Mouse (Mus musculus): ENCODE measurements around the gene Rpl3. TPM values are rescaled to one million over a fixed set of nuclear protein-coding genes. Genes with fewer than 3 reads are reported as not detected.

The Rpl3 gene
- polyA plus RNA-seq, 1 experiment from 2014 or later, result 706 TPM

DNA sequence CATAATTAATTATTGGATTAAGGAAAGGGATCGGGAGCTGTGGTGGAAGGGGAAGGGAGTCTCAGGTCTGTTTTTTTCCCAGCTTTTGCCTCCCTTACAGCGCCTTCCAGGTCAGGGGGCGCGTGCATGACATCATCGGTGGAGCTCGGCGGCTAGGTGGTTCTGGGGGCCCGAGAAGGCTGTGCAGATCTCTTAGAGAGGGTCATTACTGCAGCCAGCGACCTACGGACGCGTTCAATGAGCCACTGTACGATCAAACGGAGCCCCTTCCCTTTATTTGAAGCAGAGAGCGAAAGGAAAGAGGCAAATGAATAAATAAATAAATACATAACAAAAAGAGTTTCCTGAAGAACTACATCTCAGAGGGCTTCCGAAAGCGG lies 937 bp downstream of the Rpl3 start:
- Histone ChIP-seq H3K36me3 (ENCODE audit: control insufficient read depth, insufficient read depth, low read length) (no peaks in the 10 kb centered on the region), H3K9ac (ENCODE audit: low read length) (peak overlapping the region; percentile 74), H3K9me3 (ENCODE audit: control insufficient read depth, low read length) (no peaks in the 10 kb centered on the region), H3K4me2 (replicated peaks; ENCODE audit: low read depth) (peak overlapping the region; percentile 90), H3K4me1 (replicated peaks; ENCODE audit: control insufficient read depth, insufficient read depth) (no peaks in the 10 kb centered on the region), H3K27ac (replicated peaks) (peak overlapping the region; percentile 73; the same call in 1 of the 2 replicates), H3K4me3 (ENCODE audit: low read depth, low read length) (peak overlapping the region; percentile 67), H3K27me3 (ENCODE audit: control insufficient read depth, insufficient read depth, low read length) (no peaks in the 10 kb centered on the region)
- TF ChIP-seq CTCF (IDR thresholded peaks at IDR 0.05; ENCODE audit: low read depth) (no peak), EP300 (optimal IDR thresholded peaks at IDR 0.05) (no peak)
- 2% methylated on average over 17 of the region's 17 CpGs for WGBS
- DNase-seq (ENCODE audit: low spot score) (peak; percentile 67), ATAC-seq (ENCODE audit: low FRiP score, low TSS enrichment) (0 out of 2 replicates have a peak, but pooled peaks have one; percentile 12)

DNA sequence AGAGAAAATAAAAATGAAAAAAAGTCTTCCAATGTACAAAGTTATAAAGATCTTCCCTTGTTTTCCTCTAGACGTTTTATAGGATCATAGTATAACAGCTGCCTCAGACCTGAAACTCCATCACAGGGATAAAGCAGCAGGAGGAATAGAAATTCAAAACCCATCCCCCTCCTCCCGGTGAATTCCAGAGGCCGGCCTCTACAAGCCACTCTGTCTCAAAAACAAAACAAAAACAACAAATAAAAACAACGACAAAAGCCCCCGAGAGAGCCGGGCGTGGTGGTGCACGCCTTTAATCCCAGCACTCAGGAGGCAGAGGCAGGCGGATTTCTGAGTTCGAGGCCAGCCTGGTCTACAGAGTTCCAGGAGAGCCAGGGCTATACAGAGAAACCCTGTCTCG lies 1.5 kb downstream of the Rpl3 start:
- Histone ChIP-seq H3K4me2 (replicated peaks; ENCODE audit: low read depth) (no peak overlapping the region), H3K9me3 (ENCODE audit: control insufficient read depth, low read length) (no peaks in the 10 kb centered on the region), H3K4me3 (ENCODE audit: low read depth, low read length) (no peak overlapping the region), H3K27me3 (ENCODE audit: control insufficient read depth, insufficient read depth, low read length) (no peaks in the 10 kb centered on the region), H3K9ac (ENCODE audit: low read length) (no peak overlapping the region; the same call in 1 of the 2 replicates), H3K4me1 (replicated peaks; ENCODE audit: control insufficient read depth, insufficient read depth) (no peaks in the 10 kb centered on the region), H3K27ac (replicated peaks) (peak overlapping the region; percentile 61), H3K36me3 (ENCODE audit: control insufficient read depth, insufficient read depth, low read length) (no peaks in the 10 kb centered on the region)
- ATAC-seq (ENCODE audit: low FRiP score, low TSS enrichment), result no peak
- no peak for TF ChIP-seq EP300 (optimal IDR thresholded peaks at IDR 0.05)
- no peak for TF ChIP-seq CTCF (IDR thresholded peaks at IDR 0.05; ENCODE audit: low read depth)
- WGBS, result 75% methylated on average over 11 of the region's 11 CpGs
- DNase-seq (ENCODE audit: low spot score), result no peak

DNA sequence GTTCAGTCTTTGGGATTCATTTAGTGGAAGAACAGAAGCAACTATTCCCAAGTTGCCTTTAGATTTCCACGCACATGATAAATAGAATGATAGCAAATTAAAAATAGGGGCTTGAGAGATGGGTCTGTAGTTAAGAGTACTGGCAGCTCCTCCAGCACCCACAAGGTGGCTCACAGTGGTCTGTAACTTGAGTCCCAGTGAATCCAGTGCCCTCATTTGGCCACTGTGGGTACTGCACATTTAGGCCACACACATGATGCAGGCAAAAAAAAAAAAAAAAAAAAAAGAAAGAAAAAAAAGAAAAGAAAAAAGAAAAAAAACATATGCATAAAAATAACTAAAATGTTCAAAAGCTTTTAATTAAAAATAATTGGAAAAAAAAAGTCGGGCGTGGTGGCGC lies 3.0 kb downstream of the Rpl3 start:
- TF ChIP-seq CTCF (IDR thresholded peaks at IDR 0.05; ENCODE audit: low read depth) (peak; percentile 92), EP300 (optimal IDR thresholded peaks at IDR 0.05) (no peak)
- Histone ChIP-seq H3K9ac (ENCODE audit: low read length) (no peak overlapping the region), H3K27ac (replicated peaks) (no peak overlapping the region; the same call in 1 of the 2 replicates), H3K4me2 (replicated peaks; ENCODE audit: low read depth) (no peak overlapping the region), H3K27me3 (ENCODE audit: control insufficient read depth, insufficient read depth, low read length) (no peaks in the 10 kb centered on the region), H3K4me3 (ENCODE audit: low read depth, low read length) (no peak overlapping the region), H3K4me1 (replicated peaks; ENCODE audit: control insufficient read depth, insufficient read depth) (no peaks in the 10 kb centered on the region), H3K36me3 (ENCODE audit: control insufficient read depth, insufficient read depth, low read length) (no peaks in the 10 kb centered on the region), H3K9me3 (ENCODE audit: control insufficient read depth, low read length) (no peaks in the 10 kb centered on the region)
- peak; percentile 93 for DNase-seq (ENCODE audit: low spot score)
- 30% methylated on average over 4 of the region's 4 CpGs for WGBS
- 0 out of 2 replicates have a peak, but pooled peaks have one; percentile 28 for ATAC-seq (ENCODE audit: low FRiP score, low TSS enrichment)

DNA sequence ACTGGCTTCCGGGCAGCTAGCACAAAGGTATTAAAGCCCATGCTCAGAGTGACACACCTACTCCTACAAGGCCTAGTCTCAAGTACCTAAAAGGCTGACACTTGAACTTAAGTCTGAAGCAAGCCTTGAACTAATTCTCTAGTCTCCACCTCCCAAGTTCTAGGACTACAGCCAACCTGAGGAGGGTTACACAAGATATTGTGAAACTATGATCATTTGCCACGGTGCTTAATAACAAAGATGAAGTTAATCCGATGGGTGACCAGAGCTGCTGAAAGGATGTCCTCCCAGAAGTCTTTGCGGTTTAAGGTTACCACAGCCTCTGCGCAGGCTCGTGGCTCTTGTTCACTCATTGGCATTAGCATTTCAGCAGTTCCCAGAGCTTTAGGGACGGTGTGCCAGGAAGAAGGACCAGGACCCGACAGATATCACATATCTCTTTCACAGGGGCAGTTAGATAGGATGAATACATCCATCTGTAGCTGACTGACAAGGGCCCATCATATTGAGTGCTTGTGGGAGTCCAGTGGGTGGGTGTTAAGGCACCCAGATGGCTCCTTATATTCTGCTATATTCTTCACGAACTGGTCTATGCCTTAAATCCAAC lies 4.2 kb downstream of the Rpl3 start:
- no peaks in the 10 kb centered on the region for H3K9me3 ChIP-seq (ENCODE audit: control insufficient read depth, low read length)
- 79% methylated on average over 9 of the region's 9 CpGs for WGBS
- H3K4me3 ChIP-seq (ENCODE audit: low read depth, low read length), result no peak overlapping the region
- TF ChIP-seq CTCF (IDR thresholded peaks at IDR 0.05; ENCODE audit: low read depth) (no peak), EP300 (optimal IDR thresholded peaks at IDR 0.05) (no peak)
- H3K4me2 ChIP-seq (replicated peaks; ENCODE audit: low read depth), result no peak overlapping the region
- no peak for ATAC-seq (ENCODE audit: low FRiP score, low TSS enrichment)
- no peak for DNase-seq (ENCODE audit: low spot score)
- no peaks in the 10 kb centered on the region for H3K36me3 ChIP-seq (ENCODE audit: control insufficient read depth, insufficient read depth, low read length)
- no peaks in the 10 kb centered on the region for H3K27me3 ChIP-seq (ENCODE audit: control insufficient read depth, insufficient read depth, low read length)
- no peak overlapping the region for H3K9ac ChIP-seq (ENCODE audit: low read length)
- no peaks in the 10 kb centered on the region for H3K4me1 ChIP-seq (replicated peaks; ENCODE audit: control insufficient read depth, insufficient read depth)
- no peak overlapping the region for H3K27ac ChIP-seq (replicated peaks)

DNA sequence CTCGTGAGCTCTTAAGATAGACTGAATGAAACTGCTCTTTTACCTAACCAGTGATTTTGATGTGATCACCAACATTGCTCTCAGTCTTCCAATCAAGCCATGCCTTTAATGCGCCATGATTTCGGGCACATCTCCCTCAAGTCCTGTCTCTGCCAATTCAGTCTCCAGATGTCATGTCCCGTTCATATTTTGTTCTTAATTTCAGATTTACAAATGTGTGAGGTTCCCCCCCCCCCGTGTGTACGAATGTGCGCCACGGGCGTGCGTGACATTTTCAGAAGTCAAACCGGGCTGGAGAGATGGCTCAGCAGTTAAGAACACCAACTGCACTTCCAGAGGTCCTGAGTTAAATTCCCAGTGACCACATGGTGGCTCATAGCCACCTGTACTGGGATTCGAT lies 7.9 kb downstream of the Rpl3 start:
- peak overlapping the region; percentile 95 for H3K27ac ChIP-seq (replicated peaks)
- H3K4me2 ChIP-seq (replicated peaks; ENCODE audit: low read depth), result peak overlapping the region; percentile 72
- no peaks in the 10 kb centered on the region for H3K9me3 ChIP-seq (ENCODE audit: control insufficient read depth, low read length)
- ATAC-seq (ENCODE audit: low FRiP score, low TSS enrichment) (no peak; the same call in none of the 2 replicates), DNase-seq (ENCODE audit: low spot score) (no peak)
- no peaks in the 10 kb centered on the region for H3K4me1 ChIP-seq (replicated peaks; ENCODE audit: control insufficient read depth, insufficient read depth)
- H3K9ac ChIP-seq (ENCODE audit: low read length), result peak overlapping the region; percentile 61
- H3K27me3 ChIP-seq (ENCODE audit: control insufficient read depth, insufficient read depth, low read length), result no peaks in the 10 kb centered on the region
- H3K36me3 ChIP-seq (ENCODE audit: control insufficient read depth, insufficient read depth, low read length), result peaks cover 15% of the 10 kb centered on the region
- WGBS, result 2% methylated on average over 12 of the region's 12 CpGs
- peak; percentile 27 for TF ChIP-seq CTCF (IDR thresholded peaks at IDR 0.05; ENCODE audit: low read depth)
- no peak for TF ChIP-seq EP300 (optimal IDR thresholded peaks at IDR 0.05)
- H3K4me3 ChIP-seq (ENCODE audit: low read depth, low read length), result peak overlapping the region; percentile 78

DNA sequence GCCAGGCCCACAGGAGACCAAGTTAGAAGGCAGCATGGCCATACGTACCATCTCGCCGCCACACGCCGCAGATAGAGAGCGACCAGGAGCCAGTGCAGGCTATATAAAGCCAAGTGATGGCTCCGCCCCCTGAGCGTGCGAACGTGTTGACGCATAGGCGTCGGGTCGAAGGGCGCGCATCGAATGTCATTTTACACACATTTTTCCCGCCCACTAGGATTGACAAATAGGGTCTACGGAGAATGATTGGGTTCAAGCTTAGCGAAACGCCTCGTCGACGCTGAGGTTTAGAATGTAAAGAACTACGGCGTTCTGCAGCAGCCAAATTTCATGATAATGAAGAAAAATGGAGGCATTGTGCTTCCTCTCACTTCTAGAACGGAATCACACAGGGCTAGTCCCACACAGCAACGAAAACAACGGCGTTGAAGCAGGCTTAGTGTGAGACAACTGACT lies 8.4 kb downstream of the Rpl3 start:
- H3K9ac ChIP-seq (ENCODE audit: low read length), result peak overlapping the region; percentile 93
- WGBS, result under 1% methylated on average over 30 of the region's 30 CpGs
- ATAC-seq (ENCODE audit: low FRiP score, low TSS enrichment), result peak; percentile 95
- peak; percentile 99 for DNase-seq (ENCODE audit: low spot score)
- no peaks in the 10 kb centered on the region for H3K27me3 ChIP-seq (ENCODE audit: control insufficient read depth, insufficient read depth, low read length)
- H3K36me3 ChIP-seq (ENCODE audit: control insufficient read depth, insufficient read depth, low read length), result peaks cover 19% of the 10 kb centered on the region
- TF ChIP-seq CTCF (IDR thresholded peaks at IDR 0.05; ENCODE audit: low read depth) (peak; percentile 54), EP300 (optimal IDR thresholded peaks at IDR 0.05) (no peak)
- H3K27ac ChIP-seq (replicated peaks), result peak overlapping the region; percentile 95
- H3K9me3 ChIP-seq (ENCODE audit: control insufficient read depth, low read length), result no peaks in the 10 kb centered on the region
- H3K4me1 ChIP-seq (replicated peaks; ENCODE audit: control insufficient read depth, insufficient read depth), result no peaks in the 10 kb centered on the region
- H3K4me3 ChIP-seq (ENCODE audit: low read depth, low read length), result peak overlapping the region; percentile 78
- peak overlapping the region; percentile 72 for H3K4me2 ChIP-seq (replicated peaks; ENCODE audit: low read depth)

All from stomach, postnatal 0 days (tissue).